Mouse (Mus musculus): ENCODE measurements at regions not wholly inside any gene's neighbourhood (a gene's known extent, or its start where the extent isn't known, plus 50 kb on each side); places are given as distances from the start of the nearest gene placed in this dataset.
"Not testable (repeated sequence)": the region's sequence is repeated elsewhere in the genome, so short reads cannot be mapped to it uniquely, and the experiment has no call there.

DNA sequence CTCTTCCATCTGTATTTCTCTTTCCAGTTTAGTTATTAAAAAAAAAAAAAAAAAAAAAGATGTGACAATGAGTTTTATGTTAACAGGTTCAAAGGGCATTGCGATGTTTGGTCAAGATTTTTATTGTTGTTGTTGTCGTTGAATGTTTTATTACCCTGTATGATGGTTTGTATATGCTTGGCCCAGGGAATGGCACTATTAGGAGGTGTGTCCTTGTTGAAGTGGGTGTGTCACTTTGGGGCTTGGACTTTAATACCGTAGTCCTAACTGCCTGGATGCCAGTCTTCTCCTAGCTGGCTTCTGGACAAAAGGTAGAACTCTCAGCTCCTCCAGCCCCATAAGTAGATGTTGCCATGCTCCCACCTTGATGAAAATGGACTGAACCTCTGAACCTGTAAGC is 545.9 kb upstream of the Akr1e1 start:
- no peak for ATAC-seq
- no peaks in the 10 kb centered on the region for H3K9me3 ChIP-seq (ENCODE audit: low read length)
- no peak overlapping the region for H3K9ac ChIP-seq
- no peak for TF ChIP-seq CTCF (IDR thresholded peaks at IDR 0.05; ENCODE audit: low read depth)
- WGBS, result 91% methylated on average over 3 of the region's 3 CpGs
- no peak for DNase-seq
- no peaks in the 10 kb centered on the region for H3K4me1 ChIP-seq (ENCODE audit: insufficient read depth)
- H3K4me3 ChIP-seq (ENCODE audit: low read depth, low read length), result no peak overlapping the region
- H3K4me2 ChIP-seq (ENCODE audit: low read depth), result no peak overlapping the region
- no peak overlapping the region for H3K27ac ChIP-seq (ENCODE audit: low read depth, low read length)
- no peaks in the 10 kb centered on the region for H3K27me3 ChIP-seq (ENCODE audit: insufficient read depth, low read length)
- H3K36me3 ChIP-seq (ENCODE audit: insufficient read depth), result no peaks in the 10 kb centered on the region

DNA sequence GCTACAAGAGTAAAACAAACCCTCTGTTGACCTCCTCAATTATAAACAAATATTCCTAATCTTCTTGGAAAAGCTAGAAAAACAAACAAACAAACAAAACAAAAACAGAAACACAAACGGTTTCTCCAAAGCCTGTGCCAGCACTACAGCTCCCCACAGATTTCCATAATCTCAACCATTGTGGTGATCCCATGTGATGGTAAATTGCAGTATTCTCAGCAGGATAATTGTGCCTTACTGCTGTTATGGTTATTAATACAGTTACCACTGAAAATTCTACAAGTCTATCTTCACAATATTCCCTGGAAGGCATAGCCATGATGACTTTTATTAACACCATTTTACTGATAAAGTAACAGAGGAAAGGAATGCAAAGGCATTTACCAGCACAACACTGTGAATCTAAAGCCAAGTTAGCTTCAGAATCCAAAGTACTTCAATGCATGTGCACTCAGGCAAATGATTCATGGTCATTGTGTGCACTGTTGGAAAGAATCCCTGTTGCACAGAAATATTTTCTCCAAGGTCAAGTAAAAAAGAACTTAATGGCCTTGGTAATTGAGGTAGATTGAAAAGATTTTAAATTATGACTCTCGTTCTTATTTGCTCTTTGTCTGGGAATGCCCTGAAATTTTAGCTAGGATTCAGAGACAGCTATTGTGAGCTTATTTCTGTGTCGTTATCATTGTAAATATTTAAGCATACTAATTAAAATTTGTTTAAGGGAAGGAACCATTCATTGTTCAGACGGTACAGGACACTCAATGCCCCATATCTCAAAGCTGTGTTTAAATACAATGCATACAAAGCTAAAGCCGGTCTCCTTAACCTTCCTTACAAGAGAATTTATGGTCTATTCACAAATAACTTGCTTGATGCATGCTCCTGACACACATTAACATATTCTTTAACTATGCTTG is 551.1 kb upstream of the Akr1e1 start:
- ATAC-seq (no peak), DNase-seq (no peak)
- Histone ChIP-seq H3K27me3 (ENCODE audit: insufficient read depth, low read length) (no peaks in the 10 kb centered on the region), H3K4me3 (ENCODE audit: low read depth, low read length) (no peak overlapping the region), H3K4me1 (ENCODE audit: insufficient read depth) (no peaks in the 10 kb centered on the region), H3K9me3 (ENCODE audit: low read length) (no peaks in the 10 kb centered on the region), H3K9ac (no peak overlapping the region), H3K4me2 (ENCODE audit: low read depth) (no peak overlapping the region), H3K27ac (ENCODE audit: low read depth, low read length) (no peak overlapping the region), H3K36me3 (ENCODE audit: insufficient read depth) (no peaks in the 10 kb centered on the region)
- TF ChIP-seq CTCF (IDR thresholded peaks at IDR 0.05; ENCODE audit: low read depth), result no peak
- 11% methylated on average over 5 of the region's 5 CpGs for WGBS

DNA sequence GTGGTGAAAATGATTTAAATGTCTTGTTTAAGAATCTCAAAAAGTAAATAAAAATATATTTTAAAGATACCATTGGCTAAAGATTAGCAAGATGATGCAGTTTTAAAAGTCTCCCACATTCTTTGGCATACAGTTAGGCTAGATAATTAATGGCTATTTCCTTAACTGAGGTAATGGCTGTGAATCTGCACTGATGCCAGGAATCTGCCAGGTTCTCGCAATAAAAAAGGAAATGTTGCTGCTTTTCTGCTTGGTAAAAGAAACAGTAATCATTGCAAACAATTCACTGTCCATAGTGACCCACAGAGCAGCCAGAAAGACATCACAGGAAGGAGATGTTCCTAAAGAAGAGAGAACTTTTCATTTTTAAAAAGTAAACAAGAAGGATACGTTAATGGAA is 557.7 kb upstream of the Akr1e1 start:
- ATAC-seq (no peak), DNase-seq (no peak)
- WGBS, result 71% methylated on average over 2 of the region's 2 CpGs

DNA sequence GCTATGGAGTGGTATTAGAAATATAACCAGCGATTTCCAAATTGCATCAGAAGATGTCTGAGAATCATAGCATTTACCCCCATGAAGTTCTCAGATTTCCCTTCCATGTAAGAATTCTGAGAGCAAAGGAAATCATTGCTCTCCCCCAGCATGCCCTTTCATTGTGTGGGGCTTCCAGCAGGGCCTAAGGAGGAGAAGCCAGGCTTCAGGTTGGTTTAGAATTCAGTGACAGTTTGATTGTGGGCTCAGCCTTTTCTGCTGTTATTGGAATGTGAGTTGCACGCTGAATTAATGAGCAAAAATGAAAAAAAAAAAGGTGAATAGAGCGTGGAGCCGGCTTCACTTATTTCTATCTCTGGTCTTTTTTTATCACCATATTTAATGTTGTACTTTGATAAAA is 570.0 kb upstream of the Akr1e1 start:
- Histone ChIP-seq H3K27me3 (ENCODE audit: insufficient read depth, low read length) (no peaks in the 10 kb centered on the region), H3K36me3 (ENCODE audit: insufficient read depth) (no peaks in the 10 kb centered on the region), H3K4me1 (ENCODE audit: insufficient read depth) (no peaks in the 10 kb centered on the region), H3K4me3 (ENCODE audit: low read depth, low read length) (no peak overlapping the region), H3K4me2 (ENCODE audit: low read depth) (no peak overlapping the region), H3K9ac (no peak overlapping the region), H3K27ac (ENCODE audit: low read depth, low read length) (no peak overlapping the region), H3K9me3 (ENCODE audit: low read length) (no peaks in the 10 kb centered on the region)
- TF ChIP-seq CTCF (IDR thresholded peaks at IDR 0.05; ENCODE audit: low read depth), result no peak
- ATAC-seq (no peak), DNase-seq (no peak)
- WGBS, result 48% methylated on average over 4 of the region's 4 CpGs

More for the DNA sequence above, 557.7 kb upstream of the Akr1e1 start:
- no peaks in the 10 kb centered on the region for H3K36me3 ChIP-seq (ENCODE audit: insufficient read depth)
- no peak for TF ChIP-seq CTCF (IDR thresholded peaks at IDR 0.05; ENCODE audit: low read depth)
- no peak overlapping the region for H3K27ac ChIP-seq (ENCODE audit: low read depth, low read length)
- H3K4me3 ChIP-seq (ENCODE audit: low read depth, low read length), result no peak overlapping the region
- no peaks in the 10 kb centered on the region for H3K27me3 ChIP-seq (ENCODE audit: insufficient read depth, low read length)
- H3K9ac ChIP-seq, result no peak overlapping the region
- no peaks in the 10 kb centered on the region for H3K9me3 ChIP-seq (ENCODE audit: low read length)
- no peak overlapping the region for H3K4me2 ChIP-seq (ENCODE audit: low read depth)
- H3K4me1 ChIP-seq (ENCODE audit: insufficient read depth), result no peaks in the 10 kb centered on the region

GRCm38 (mm10) chr13:5179552-5179951 is 570.6 kb upstream of the Akr1e1 start:
- no peak for DNase-seq
- ATAC-seq, result no peak
- no peak overlapping the region for H3K9ac ChIP-seq
- no peaks in the 10 kb centered on the region for H3K27me3 ChIP-seq (ENCODE audit: insufficient read depth, low read length)
- H3K4me2 ChIP-seq (ENCODE audit: low read depth), result no peak overlapping the region
- TF ChIP-seq CTCF (IDR thresholded peaks at IDR 0.05; ENCODE audit: low read depth), result no peak
- H3K9me3 ChIP-seq (ENCODE audit: low read length), result no peaks in the 10 kb centered on the region
- H3K4me1 ChIP-seq (ENCODE audit: insufficient read depth), result no peaks in the 10 kb centered on the region
- H3K4me3 ChIP-seq (ENCODE audit: low read depth, low read length), result no peak overlapping the region
- WGBS, result 62% methylated on average over 2 of the region's 2 CpGs
- no peaks in the 10 kb centered on the region for H3K36me3 ChIP-seq (ENCODE audit: insufficient read depth)
- no peak overlapping the region for H3K27ac ChIP-seq (ENCODE audit: low read depth, low read length)

- WGBS, result 10% methylated on average over 1 of the region's 1 CpGs
- not testable (repeated sequence) for DNase-seq; H3K4me3 ChIP-seq (ENCODE audit: low read depth, low read length); H3K27me3 ChIP-seq (ENCODE audit: insufficient read depth, low read length); H3K4me1 ChIP-seq (ENCODE audit: insufficient read depth); H3K4me2 ChIP-seq (ENCODE audit: low read depth); H3K9me3 ChIP-seq (ENCODE audit: low read length); ATAC-seq; H3K36me3 ChIP-seq (ENCODE audit: insufficient read depth); H3K27ac ChIP-seq (ENCODE audit: low read depth, low read length); H3K9ac ChIP-seq
Observed at GRCm38 (mm10) chr13:5185237-5185800, 576.3 kb upstream of the Akr1e1 start.

GRCm38 (mm10) chr13:5202736-5203135 is 593.8 kb upstream of the Akr1e1 start:
- WGBS, result 68% methylated on average over 1 of the region's 1 CpGs
- Histone ChIP-seq H3K4me3 (ENCODE audit: low read depth, low read length) (no peak overlapping the region), H3K27me3 (ENCODE audit: insufficient read depth, low read length) (no peaks in the 10 kb centered on the region), H3K9me3 (ENCODE audit: low read length) (no peaks in the 10 kb centered on the region), H3K4me2 (ENCODE audit: low read depth) (no peak overlapping the region), H3K9ac (no peak overlapping the region), H3K27ac (ENCODE audit: low read depth, low read length) (no peak overlapping the region), H3K36me3 (ENCODE audit: insufficient read depth) (no peaks in the 10 kb centered on the region), H3K4me1 (ENCODE audit: insufficient read depth) (no peaks in the 10 kb centered on the region)
- no peak for TF ChIP-seq CTCF (IDR thresholded peaks at IDR 0.05; ENCODE audit: low read depth)
- ATAC-seq, result no peak
- DNase-seq, result no peak

Measured in forebrain, postnatal 0 days (tissue).